Mouse (Mus musculus) thymus, adult 2 months (tissue): ENCODE data around the gene 4933430I17Rik.

ENCODE experiments used
- CTCF ChIP-seq: fragments of 200-500 bp; IDR thresholded peaks from 2 replicates; pipeline ENCODE4 v1.5.1; 2012; ENCODE audit warnings: mild to moderate bottlenecking, control low read depth, low read length, moderate library complexity, borderline replicate concordance; ENCODE audit not compliant: control insufficient read depth, poor library complexity, insufficient read depth; ENCODE audit errors: extremely low read depth
- POLR2A ChIP-seq: fragments of 200-500 bp; IDR thresholded peaks from 2 replicates; pipeline ENCODE4 v1.6.1; 2012; ENCODE audit warnings: mild to moderate bottlenecking, low read length, control low read depth, moderate library complexity; ENCODE audit not compliant: control insufficient read depth, poor library complexity, insufficient read depth; ENCODE audit errors: extremely low read depth

DNA sequence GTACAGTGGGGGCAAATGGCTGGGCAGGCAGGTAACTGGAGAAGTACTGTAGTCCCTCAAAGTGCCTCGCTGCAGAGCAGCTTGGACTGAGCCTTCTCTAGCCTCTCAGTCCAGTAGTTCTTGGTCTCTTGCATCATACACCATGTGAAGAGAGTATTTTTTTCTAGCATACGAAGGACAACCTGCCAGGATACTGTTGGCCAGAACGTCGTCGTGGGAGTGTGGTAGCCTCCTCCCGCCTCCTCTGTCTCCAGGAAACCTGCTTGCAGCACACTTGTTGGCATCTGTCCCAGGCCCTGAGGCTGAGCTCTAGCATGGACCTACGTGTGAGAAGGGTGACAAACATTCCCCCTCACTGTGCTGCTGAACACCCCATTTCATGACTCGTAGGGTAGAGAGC is 28.4 kb upstream of the 4933430I17Rik start:
- no peak for TF ChIP-seq CTCF
- TF ChIP-seq POLR2A: no peak
